Mouse (Mus musculus): ENCODE results near the gene Usp36. TPM values are rescaled to one million over a fixed set of nuclear protein-coding genes. Genes with fewer than 3 reads are reported as not detected.
"Not testable (repeated sequence)": the region's sequence is repeated elsewhere in the genome, so short reads cannot be mapped to it uniquely, and the experiment has no call there.

The Usp36 gene
- total RNA-seq (2015) (4.4 and 8.4 TPM in 2 replicates), total RNA-seq (2017) (4.9 and 6.5 TPM in 2 replicates)

- ATAC-seq (ENCODE audit: poor library complexity, severe bottlenecking), result peak; percentile 97
These were observed at the start of gene Usp36 for GRCm38 (mm10) chr11:118289999-118290889. Usp36 (minus strand) TSS chr11:118290244.

- ATAC-seq (ENCODE audit: poor library complexity, severe bottlenecking), result no peak
These were observed 47.6 kb upstream of the Usp36 start for GRCm38 (mm10) chr11:118337491-118338168.

GRCm38 (mm10) chr11:118333431-118333830, 43.4 kb upstream of the Usp36 start:
- ATAC-seq (ENCODE audit: poor library complexity, severe bottlenecking), result no peak

DNA sequence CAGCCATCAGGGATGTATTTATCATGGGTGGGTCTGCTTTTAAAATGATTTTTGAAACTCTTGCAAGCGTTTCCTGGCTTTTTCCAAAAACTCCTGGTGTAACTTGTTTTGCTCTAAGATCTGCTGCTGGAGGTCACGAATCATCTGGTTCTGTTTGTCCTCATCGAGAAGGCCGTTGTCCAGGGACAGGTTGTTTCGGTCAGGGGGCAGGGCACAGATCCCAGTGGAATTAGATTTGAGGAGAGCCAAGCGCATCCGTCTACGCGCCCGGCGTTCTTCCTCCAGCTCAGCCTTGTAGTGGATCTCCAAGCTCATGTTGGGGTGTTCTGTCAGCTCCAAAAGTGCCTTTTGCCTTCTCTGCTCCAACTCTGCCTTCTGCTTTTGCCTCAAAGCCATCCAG, 42.3 kb upstream of the Usp36 start:
- no peak for ATAC-seq (ENCODE audit: poor library complexity, severe bottlenecking)

GRCm38 (mm10) chr11:118330777-118331176, 40.7 kb upstream of the Usp36 start:
- ATAC-seq (ENCODE audit: poor library complexity, severe bottlenecking), result no peak

DNA sequence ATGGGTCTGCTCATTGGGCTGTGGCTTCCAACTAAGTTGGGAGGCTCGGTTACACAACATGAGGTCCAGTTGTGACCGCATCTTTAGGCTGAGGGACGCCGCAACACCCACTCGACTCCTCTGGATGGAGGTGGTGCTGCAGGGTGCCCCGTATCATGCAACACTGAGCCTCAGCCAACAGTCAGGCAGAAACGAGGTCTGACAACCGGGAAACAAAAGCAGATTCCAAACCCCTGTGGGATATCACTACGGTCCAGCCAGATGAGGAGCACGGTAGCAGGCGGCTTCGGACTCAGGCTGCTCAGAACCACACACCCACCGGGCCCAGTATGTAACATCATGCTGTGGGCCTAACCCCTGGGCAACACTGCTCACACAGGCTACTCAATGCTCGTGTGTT, 40.3 kb upstream of the Usp36 start:
- ATAC-seq (ENCODE audit: poor library complexity, severe bottlenecking), result no peak

- no peak for ATAC-seq (ENCODE audit: poor library complexity, severe bottlenecking)
These were observed 38.9 kb upstream of the Usp36 start for GRCm38 (mm10) chr11:118328947-118329346.

DNA sequence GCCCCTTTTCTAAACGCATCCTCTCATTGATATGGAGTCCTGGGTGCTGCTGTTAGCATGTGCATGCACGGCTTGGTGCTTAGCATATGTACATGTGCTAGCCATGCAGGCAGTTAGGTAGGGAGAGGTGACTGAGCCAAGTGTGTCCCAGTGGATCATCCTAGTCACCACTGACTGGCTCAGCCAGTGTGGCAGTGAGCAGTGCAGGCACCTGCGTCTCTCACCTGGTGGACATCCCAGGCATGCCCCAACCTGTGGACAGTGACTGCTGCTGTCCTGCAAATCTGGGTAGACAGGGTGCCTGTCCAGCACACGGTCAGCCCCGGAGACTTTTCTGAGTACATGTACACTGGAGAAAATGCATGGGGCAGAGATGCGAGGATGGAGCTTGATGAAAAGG, 38.5 kb upstream of the Usp36 start:
- ATAC-seq (ENCODE audit: poor library complexity, severe bottlenecking), result no peak

GRCm38 (mm10) chr11:118326991-118327971, 37.2 kb upstream of the Usp36 start:
- no peak for ATAC-seq (ENCODE audit: poor library complexity, severe bottlenecking)

DNA sequence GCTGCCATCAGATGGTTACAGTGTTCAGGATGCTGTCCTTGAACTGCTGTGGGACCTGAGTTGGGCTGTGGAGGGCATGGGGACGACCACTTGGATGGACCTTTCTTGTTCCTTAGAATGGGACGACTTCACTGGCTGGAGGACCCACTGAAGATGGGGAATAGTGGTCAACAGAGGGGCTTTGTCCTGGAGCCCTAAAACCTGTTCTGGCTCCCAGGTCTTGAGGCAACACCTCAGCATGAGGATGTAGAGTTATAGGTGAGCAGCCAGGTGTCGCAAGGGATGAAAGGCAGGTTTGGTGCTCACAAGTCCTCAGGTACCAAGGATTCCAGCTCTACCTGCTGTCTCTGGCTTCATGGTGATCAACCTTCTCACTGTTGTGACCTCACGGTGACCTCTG, 36.4 kb upstream of the Usp36 start:
- ATAC-seq (ENCODE audit: poor library complexity, severe bottlenecking), result no peak

GRCm38 (mm10) chr11:118324541-118324940, 34.5 kb upstream of the Usp36 start:
- ATAC-seq (ENCODE audit: poor library complexity, severe bottlenecking), result no peak

- ATAC-seq (ENCODE audit: poor library complexity, severe bottlenecking), result no peak
These were observed 33.9 kb upstream of the Usp36 start for GRCm38 (mm10) chr11:118323974-118324373.

DNA sequence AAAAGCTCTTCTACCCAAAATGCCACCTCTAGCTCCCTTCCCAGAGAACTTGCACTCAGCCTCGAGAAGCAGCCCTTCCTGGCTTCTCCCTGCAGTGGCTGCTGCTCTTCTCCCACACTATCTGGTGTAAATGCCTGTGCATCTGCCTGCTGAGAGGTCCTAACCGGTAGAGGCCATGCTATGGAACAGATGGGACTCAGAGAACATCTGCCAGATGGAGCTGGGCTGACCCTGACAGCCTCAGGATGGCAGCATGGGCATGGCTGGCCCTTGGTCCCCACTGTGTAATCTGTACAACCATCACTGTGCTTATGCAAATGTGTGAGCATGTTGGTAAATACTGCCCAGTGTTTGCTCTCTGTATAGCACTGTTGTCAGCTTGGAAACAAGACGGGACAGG, 32.6 kb upstream of the Usp36 start:
- ATAC-seq (ENCODE audit: poor library complexity, severe bottlenecking), result no peak

DNA sequence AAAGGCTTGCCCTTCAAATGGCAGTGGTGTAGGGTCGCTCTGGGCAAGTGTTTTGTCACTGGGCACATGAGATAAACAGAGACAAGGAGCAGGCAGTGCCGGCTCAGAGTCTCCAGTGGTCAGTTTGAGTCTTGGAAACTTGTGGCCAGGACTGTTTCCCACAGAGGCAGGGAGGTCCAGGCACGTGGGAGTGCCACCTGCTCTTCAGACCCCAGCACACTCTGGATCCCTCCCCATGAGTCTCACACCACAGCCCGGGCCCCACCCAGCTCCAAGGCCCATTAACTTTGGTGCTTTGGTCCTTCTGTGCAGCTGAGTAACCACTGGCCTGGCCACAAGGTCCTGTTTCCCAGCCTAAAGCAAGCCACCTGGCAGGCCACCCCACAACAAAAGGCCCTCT, 31.9 kb upstream of the Usp36 start:
- ATAC-seq (ENCODE audit: poor library complexity, severe bottlenecking), result no peak

DNA sequence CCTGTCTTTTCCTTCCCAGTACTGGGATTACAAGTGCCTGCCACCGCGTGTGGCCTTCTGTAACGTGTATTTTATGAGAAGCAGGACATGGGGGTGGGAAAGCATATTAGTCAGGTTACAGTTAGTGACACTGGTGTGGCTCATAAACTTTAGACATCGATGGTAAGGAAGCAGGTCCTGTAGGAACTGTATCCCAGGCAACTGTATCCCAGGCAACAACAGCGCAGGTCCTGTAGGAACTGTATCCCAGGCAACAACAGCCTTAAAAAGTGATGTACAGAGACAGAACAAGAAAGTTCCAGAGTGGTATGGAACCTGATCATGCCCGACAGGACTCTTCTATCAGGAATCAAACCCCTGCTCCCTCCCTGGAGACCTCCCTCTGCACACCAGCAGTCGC, 31.5 kb upstream of the Usp36 start:
- no peak for ATAC-seq (ENCODE audit: poor library complexity, severe bottlenecking)

- peak; percentile 91 for ATAC-seq (ENCODE audit: poor library complexity, severe bottlenecking)
These were observed 28.6 kb upstream of the Usp36 start for GRCm38 (mm10) chr11:118318678-118319077.

GRCm38 (mm10) chr11:118317129-118317528, 27.1 kb upstream of the Usp36 start:
- no peak for ATAC-seq (ENCODE audit: poor library complexity, severe bottlenecking)

GRCm38 (mm10) chr11:118316231-118316806, 26.3 kb upstream of the Usp36 start:
- no peak for ATAC-seq (ENCODE audit: poor library complexity, severe bottlenecking)

DNA sequence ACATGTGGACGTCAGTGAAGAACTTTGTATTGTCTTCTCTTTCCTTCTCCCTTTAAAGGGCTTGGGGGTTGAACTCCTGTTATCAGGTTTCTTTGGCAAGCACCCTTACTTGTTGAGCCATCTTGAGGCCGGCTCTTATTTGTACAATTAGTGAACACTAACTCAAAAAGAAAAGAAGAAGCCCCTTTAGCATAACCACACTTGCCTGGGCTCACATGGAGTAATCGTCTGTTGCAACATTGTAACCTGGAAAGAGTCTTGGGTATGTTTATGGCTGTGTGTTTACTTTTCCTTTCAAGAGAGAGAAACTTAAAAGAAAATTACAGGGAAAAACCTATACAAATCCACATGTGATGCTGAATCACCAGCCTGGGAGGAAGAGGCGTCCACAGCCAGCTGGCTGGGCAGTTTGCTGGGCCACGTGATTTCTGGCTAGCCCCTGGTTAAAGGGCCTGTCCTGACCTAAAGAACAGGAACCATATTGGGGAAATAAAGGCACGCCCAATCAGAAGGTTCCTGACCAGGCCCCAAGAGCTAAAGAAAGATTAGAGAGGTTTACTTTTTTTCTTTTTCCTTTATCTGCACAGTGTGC, 22.2 kb upstream of the Usp36 start:
- ATAC-seq (ENCODE audit: poor library complexity, severe bottlenecking), result peak; percentile 63

DNA sequence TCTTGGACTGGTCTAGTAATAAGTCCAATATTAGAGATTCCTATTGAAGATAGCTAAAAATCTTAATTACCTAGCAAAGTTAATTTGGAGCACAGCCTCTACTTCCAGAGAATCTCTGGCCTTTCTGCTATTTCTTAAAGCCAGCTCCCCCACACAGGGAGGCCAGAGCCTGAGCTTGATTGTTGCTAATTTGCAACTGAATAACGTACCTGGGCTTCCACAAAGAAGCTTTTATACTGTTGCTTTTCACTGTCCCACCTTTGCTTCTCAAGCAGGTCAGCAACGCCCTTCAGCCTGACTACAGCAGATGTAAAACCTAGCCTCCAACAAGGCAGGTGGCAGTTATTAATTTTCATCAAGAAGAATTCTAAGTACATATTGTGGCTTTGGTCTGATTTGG, 17.9 kb upstream of the Usp36 start:
- not testable (repeated sequence) for ATAC-seq (ENCODE audit: poor library complexity, severe bottlenecking)

Measured in megakaryocyte, adult 5-6 weeks (primary cell).